ENCODE assay signal across 12 mouse cellular contexts in genomic region chr12:117832190-117832589, GRCm38 (mm10).
"Had no signal": no experiment of that assay in that cellular context is flagged by ENCODE, and none has a peak within 500 bp of the region (broad histone marks: within the 10 kb centered on the region; RNA-seq: fewer than 3 reads in every experiment).

No protein-coding gene starts in this region.

- ATAC-seq: intestine, embryonic 16.5 days; liver, postnatal 0 days; midbrain, embryonic 13.5 days had no signal

- H3K9ac ChIP-seq: liver, embryonic 13.5 days; liver, postnatal 0 days; lung, embryonic 15.5 days; midbrain, embryonic 13.5 days; neural tube, embryonic 12.5 days had no signal

- H3K36me3 ChIP-seq: liver, embryonic 13.5 days; lung, embryonic 15.5 days; midbrain, embryonic 13.5 days; neural tube, embryonic 12.5 days had no signal

- H3K27ac ChIP-seq: kidney, postnatal 0 days; liver, embryonic 13.5 days; lung, embryonic 15.5 days; midbrain, embryonic 13.5 days; neural tube, embryonic 12.5 days had no signal

- H3K4me3 ChIP-seq: liver, embryonic 13.5 days; lung, embryonic 15.5 days; midbrain, embryonic 13.5 days; neural tube, embryonic 12.5 days had no signal

- H3K4me1 ChIP-seq: liver, embryonic 13.5 days; midbrain, embryonic 13.5 days; neural tube, embryonic 12.5 days had no signal

- H3K9me3 ChIP-seq: liver, embryonic 13.5 days; lung, embryonic 15.5 days; midbrain, embryonic 13.5 days; neural tube, embryonic 12.5 days had no signal

- H3K27me3 ChIP-seq: liver, embryonic 13.5 days; lung, embryonic 15.5 days had no signal

- DNase-seq: kidney, adult 2 months; left cerebral cortex, postnatal 4 days; liver; liver, embryonic 13.5 days; liver, postnatal 0 days; right cerebral cortex, postnatal 14 days; thymus, postnatal 4 days had no signal

- H3K4me2 ChIP-seq: liver, embryonic 13.5 days; lung, embryonic 15.5 days; midbrain, embryonic 13.5 days; neural tube, embryonic 12.5 days had no signal
